Mouse (Mus musculus) ZHBTc4 (cell line): ENCODE results near the gene Chkb.

Experiments
- DNase-seq: peaks from one replicate; pipeline ENCODE4 v3.0.0-alpha.2; 2011; ENCODE audit warnings: low read depth, low spot score

Chkb gene

GRCm38 (mm10) chr15:89429352-89430221 is at the start of gene Chkb, which contains the start of the genes C730034F03Rik and Gm44502:
Gene Chkb, minus strand, starts transcription at chr15:89429908.
Gene C730034F03Rik, plus strand, starts transcription at chr15:89429589.
Gene Gm44502, minus strand, starts transcription at chr15:89429696.
- peak; percentile 95 for DNase-seq

- no peak for DNase-seq
These were observed 48.9 kb upstream of the Chkb start for GRCm38 (mm10) chr15:89478622-89479021.

DNA sequence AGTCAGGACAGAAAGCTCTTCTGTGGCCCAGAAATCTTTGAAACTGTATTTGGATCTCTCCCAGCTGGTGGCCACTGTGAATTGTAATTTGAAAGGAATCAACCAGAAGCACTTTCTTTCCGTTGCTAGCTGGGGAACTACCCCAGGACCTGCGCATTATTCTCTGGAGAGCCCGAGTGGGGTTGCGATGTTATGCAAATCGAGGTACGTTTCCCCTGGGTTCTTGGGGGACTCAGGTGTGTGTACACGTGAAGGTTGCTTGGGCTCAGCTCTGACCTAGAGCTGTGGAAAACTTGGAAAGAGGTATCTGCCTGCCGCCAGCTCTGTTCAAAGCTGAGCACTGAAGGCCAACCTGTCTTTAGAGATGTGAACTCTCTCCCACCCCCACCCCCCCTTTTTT is 48.1 kb upstream of the Chkb start:
- DNase-seq = no peak

GRCm38 (mm10) chr15:89477091-89477491 is 47.4 kb upstream of the Chkb start, which contains the start of gene Arsa:
Gene Arsa, minus strand, starts transcription at chr15:89477425.
- DNase-seq = no peak

- DNase-seq = no peak
These were observed 46.7 kb upstream of the Chkb start for GRCm38 (mm10) chr15:89476475-89476815.

DNA sequence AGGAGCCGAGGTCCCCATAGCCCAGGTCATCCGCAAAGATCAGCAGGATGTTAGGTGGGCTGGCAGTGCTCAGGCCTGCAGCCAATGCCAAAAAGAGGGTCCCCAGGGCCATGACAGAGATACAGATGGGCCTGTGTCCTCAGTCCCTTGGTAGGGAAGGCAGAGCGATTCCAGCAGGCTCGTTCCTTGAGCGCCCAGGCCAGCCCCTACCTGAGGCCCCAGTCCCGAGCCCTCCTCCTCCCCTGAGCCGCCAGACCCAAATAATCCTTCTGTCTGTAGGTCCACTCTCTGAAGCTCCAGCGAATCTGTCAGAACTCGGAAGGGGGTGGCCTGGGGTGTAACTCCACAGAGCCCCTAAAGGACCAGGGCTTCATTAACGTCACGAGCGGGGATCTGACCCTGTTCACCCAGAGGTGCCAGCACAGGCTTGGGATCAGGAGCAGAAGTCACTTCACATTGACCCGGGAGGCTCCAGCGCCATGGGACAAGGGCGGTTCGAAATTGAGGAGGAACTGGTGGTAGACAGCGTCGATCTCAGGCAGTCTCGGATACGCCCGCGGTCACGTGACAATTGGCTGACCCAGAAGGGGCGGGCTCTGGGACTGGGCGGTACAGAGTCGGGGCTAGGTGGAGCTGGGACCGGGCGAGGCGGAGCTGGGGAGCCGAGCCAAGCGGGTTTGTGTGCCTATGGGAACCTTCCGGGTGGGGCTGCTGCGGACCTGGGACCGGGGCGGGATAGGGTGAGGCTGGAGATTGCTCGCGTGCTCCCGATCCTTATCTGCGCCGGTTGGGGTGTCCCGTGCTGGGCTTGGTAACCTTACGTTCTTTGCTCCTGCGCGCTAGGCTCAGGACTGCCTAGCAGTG is 46.1 kb upstream of the Chkb start:
- peak; percentile 97 for DNase-seq

GRCm38 (mm10) chr15:89475293-89475600 is 45.5 kb upstream of the Chkb start:
- DNase-seq = no peak

DNA sequence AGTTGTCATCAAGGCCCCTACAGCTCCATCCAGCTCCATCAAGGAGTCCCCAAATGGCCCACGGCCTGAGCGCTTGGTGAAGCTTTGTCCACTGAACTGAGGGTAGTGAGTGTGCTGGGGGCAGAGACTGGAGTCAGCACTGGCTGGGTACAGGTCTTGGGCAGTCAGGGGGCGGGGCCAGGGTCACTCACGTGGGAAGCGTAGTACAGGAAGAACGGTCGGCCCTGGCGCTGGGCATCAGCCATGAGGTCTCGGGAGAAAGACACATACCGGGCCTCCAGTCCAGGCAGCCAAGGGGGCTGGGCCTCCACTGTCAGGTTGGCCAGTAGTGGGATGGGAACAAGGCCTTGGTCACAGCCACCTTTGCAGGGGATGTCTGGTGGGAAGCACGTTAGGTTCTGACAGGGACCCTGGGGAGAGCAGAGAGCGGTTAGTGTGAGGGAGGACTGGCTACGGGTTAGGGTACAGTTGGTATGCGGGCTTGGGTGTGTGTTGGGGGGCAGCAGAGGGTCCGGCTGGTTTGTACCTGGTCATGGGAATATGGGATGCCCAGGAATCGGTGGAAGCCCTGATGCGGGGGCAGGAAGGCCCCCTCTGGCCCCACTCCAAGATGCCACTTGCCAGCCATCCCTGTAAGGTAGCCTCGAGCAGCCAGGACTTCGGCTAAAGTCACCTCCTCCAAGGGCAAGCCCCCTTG is 45.0 kb upstream of the Chkb start:
- no peak for DNase-seq

DNA sequence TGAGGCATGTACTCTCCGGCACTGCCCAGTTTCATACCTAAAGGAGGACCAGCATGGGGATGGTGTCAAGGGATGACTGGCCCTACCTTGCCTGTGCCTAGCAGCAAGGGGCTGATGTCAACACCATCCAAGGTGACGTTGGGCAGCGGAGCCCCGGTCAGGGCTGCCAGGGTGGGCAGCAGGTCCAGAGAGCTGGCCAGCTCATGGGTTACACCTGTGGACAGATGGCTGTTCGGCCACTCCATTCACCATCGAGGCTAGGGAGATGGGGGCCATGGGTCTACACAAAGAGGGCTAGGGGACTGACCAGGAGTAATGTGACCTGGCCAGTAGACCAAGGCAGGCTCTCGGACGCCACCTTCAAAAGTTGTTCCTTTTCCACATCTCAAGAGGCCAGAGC is 44.2 kb upstream of the Chkb start:
- no peak for DNase-seq

- no peak for DNase-seq
These were observed 43.7 kb upstream of the Chkb start for GRCm38 (mm10) chr15:89473370-89473769.

- DNase-seq = no peak
These were observed 41.8 kb upstream of the Chkb start for GRCm38 (mm10) chr15:89471476-89471875.

DNA sequence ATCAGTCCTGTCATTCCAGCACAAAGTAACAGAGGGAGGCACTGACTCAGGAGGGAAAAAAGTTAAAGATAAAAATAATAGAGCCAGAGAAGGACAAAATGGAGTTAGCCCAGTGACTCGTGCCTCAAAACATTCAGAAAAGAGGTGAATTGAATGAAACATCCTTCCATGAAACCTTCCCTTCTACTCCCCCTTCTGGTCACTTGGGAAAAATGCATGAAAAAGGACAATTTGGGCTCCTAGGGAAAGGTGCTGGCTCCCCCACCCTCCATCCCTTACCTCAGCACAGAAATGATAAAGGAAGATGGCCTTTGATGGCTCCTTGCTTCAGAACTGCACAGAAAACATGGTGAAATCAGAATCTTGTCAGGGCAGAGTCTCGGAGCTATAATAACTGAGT is 38.9 kb upstream of the Chkb start:
- peak; percentile 68 for DNase-seq

DNA sequence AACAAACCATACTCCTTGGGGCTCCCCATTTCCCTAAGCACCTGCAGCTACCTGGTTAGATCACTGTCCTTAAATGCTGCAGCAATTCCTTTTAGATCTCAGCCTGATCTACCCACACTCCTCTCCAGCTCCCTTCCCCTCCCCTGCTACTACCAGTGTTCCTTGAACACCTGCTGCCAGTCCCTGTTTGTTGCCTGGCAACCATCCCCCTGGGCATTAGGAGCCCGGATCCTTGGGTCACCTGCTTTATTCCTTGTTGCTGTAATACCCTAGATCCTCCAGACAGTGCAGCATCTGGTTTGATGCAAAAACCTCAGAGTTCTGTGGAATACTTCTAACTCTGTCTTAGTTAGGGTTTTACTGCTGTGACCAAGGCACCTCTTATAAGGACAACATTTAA is 35.3 kb upstream of the Chkb start:
- DNase-seq = peak; percentile 66

GRCm38 (mm10) chr15:89463334-89464235 is 33.9 kb upstream of the Chkb start:
- DNase-seq = peak; percentile 58

DNA sequence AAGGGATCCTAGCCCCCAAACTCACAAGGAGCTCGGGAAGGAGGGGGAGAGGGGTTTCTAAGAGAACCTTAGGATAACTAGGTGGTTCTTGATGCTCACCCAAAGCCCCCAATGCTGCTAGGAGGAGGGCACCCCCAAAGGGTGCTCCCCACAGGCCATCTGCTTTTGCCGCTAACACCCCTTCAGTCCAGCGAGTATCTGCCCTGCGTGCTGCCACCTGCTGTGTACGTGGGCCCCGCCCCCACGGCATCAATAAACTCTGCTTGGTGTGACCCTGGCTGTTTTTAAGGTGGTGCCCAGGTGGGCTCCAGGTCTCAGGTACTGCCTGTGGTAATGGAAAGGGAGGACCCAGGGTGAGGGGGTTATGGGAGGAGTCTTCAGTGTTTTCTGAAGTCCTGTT is 32.5 kb upstream of the Chkb start:
- DNase-seq = no peak

DNA sequence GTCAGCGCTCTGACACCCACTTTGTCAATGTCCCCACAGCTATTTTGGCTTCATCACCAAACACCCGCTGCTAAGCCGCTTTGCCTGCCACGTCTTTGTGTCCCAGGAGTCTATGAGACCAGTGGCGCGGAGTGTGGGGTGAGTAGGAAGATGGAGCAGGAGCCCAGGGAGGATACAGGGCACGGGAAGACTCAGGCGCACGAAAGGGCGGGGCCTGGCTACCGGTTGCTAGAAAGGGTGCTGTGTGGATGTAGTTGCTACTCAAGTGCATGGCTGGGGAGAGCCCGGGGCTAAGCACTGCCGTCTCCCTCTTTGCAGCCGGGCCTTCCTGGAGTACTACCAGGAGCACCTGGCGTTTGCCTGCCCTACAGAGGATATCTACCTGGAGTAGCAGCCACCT is 31.6 kb upstream of the Chkb start:
- DNase-seq = no peak

GRCm38 (mm10) chr15:89460298-89460697 is 30.6 kb upstream of the Chkb start:
- peak; percentile 74 for DNase-seq

DNA sequence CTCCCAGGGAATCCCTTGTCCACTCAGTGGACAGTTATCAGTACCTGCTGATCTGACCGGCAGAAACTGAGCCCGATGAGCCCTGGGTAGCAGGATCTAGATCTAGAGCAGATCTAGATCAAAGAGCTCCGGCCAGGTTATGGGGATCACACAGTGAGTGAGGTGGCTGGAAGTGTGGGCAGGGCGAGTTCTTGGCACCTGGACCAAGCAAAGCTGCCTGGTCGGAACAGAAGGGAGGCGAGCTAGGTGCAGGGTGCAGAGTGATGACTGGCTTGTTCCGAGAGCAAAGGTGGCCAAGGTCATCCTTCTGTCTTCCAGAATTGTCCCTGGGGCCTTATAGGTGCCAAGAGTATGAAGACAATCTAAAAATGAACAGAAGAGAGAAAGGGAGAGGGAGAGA is 30.1 kb upstream of the Chkb start:
- no peak for DNase-seq

- DNase-seq = no peak
These were observed 29.2 kb upstream of the Chkb start for GRCm38 (mm10) chr15:89458942-89459341.

GRCm38 (mm10) chr15:89455642-89456041 is 25.9 kb upstream of the Chkb start:
- DNase-seq = no peak

- DNase-seq = peak; percentile 30
These were observed 25.1 kb upstream of the Chkb start for GRCm38 (mm10) chr15:89454857-89455256.
